Mouse (Mus musculus) liver, embryonic 13.5 days (tissue): ENCODE results near the gene Slx. TPM values are rescaled to one million over a fixed set of nuclear protein-coding genes. Genes with fewer than 3 reads are reported as not detected.
"Not testable (repeated sequence)": the region's sequence is repeated elsewhere in the genome, so short reads cannot be mapped to it uniquely, and the experiment has no call there.

ENCODE experiments used
- ATAC-seq: fragments of 200-750 bp; cut with Nextera tagmentation; 2 replicates; pipeline ENCODE4 v1.8.0; 2017; ENCODE audit warnings: low read depth, mild to moderate bottlenecking, moderate number of reproducible peaks, moderate library complexity
- DNase-seq: peaks from one replicate; pipeline ENCODE4 v3.0.0; 2022
- H3K27ac ChIP-seq: fragments of 300-500 bp; sonication (generic); 2 replicates; pipeline ENCODE4 v1.5.1; 2015; ENCODE audit warnings: moderate library complexity, mild to moderate bottlenecking, inconsistent platforms
- H3K27me3 ChIP-seq: fragments of 300-500 bp; sonication (generic); 2 replicates; pipeline ENCODE4 v1.6.1; 2015; ENCODE audit warnings: mild to moderate bottlenecking, inconsistent platforms
- H3K36me3 ChIP-seq: fragments of 300-500 bp; sonication (generic); 2 replicates; pipeline ENCODE4 v1.6.1; 2015; ENCODE audit warnings: mild to moderate bottlenecking, inconsistent platforms
- H3K4me1 ChIP-seq: fragments of 300-500 bp; sonication (generic); replicated peaks from 2 replicates; pipeline ENCODE4 v1.6.1; 2015; ENCODE audit warnings: inconsistent platforms
- H3K4me2 ChIP-seq: fragments of 300-500 bp; sonication (generic); 2 replicates; pipeline ENCODE4 v1.6.1; 2015; ENCODE audit warnings: inconsistent platforms, mild to moderate bottlenecking, moderate library complexity
- H3K4me3 ChIP-seq: fragments of 300-500 bp; sonication (generic); replicated peaks from 2 replicates; pipeline ENCODE4 v1.5.1; 2015; ENCODE audit warnings: mild to moderate bottlenecking, inconsistent platforms
- H3K9ac ChIP-seq: fragments of 300-500 bp; sonication (generic); 2 replicates; pipeline ENCODE4 v1.6.1; 2015; ENCODE audit warnings: mild to moderate bottlenecking, inconsistent platforms
- H3K9me3 ChIP-seq: fragments of 300-500 bp; sonication (generic); replicated peaks from 2 replicates; pipeline ENCODE4 v1.6.1; 2016; ENCODE audit warnings: inconsistent platforms
- WGBS: fragments of 180-500 bp; shearing (Covaris S2); methylation state at CpG from one replicate; pipeline ENCODE4 v1.1.7; 2015; ENCODE audit not compliant: insufficient replicate concordance; 5-methylcytosine and 5-hydroxymethylcytosine counted together
- microRNA-seq: library from miRNA; unstranded; fragments of <30 nt; microRNA quantifications from one replicate; pipeline ENCODE4, GENCODE M21; 2016
- polyA plus RNA-seq: library from polyadenylated mRNA; unstranded; fragments of >200 nt; fragmentation: Nextera tagmentation; extraction: Ambion mirVana; gene quantifications from 2 replicates; pipeline ENCODE4 v1.2.1, GENCODE M21; 2015

Gene Slx
- not detected in 2 replicates for polyA plus RNA-seq

DNA sequence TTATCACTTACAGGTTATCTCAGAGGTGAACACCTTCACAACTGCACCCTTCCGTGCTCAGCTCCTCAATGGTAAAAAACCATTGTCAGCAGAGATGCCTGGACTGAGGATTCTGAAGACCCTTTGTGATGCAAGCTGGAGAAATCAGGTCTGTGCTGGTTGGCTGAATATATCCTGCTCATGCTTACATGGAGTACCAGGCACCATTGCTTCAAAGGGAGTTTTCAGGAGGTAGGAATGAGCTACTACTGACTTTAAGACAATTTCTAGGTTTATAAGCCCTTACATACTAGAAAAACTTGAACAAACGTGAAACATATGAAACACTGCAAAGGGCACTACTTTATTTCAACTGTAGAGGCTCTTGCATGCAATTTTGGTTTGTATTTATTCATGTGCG is at the start of gene Slx:
Gene Slx (minus strand): TSS at position 101 of the 400 bp plus-strand sequence.
- not testable (repeated sequence) for H3K4me1 ChIP-seq, H3K4me3 ChIP-seq, H3K27ac ChIP-seq, H3K9me3 ChIP-seq, H3K9ac ChIP-seq, DNase-seq, H3K27me3 ChIP-seq, H3K4me2 ChIP-seq, ATAC-seq, H3K36me3 ChIP-seq
- WGBS = 60% methylated on average over 3 of the region's 3 CpGs

Small RNAs within 50 kb of the gene (microRNA-seq; reads per million reads assigned to microRNA genes)
- not detected for gene Gm27341

Other genes starting within 250 kb of the Slx start
- not detected in 2 replicates for gene Gm2030, start 235.5 kb downstream of the Slx start, polyA plus RNA-seq
- gene Gm14525, start 157.1 kb upstream of the Slx start, polyA plus RNA-seq = not detected in 2 replicates